Mouse (Mus musculus) spleen, embryonic (tissue): ENCODE measurements around the gene Rplp2.
"Not testable (repeated sequence)": the region's sequence is repeated elsewhere in the genome, so short reads cannot be mapped to it uniquely, and the experiment has no call there.

Source experiments
- CTCF ChIA-PET: fragments of 350-600 bp; sonication (Branson Sonifier 250); formaldehyde crosslinking; loops from one replicate; lab custom pipeline; 2022; lab: Charles Lee

Gene Rplp2

DNA sequence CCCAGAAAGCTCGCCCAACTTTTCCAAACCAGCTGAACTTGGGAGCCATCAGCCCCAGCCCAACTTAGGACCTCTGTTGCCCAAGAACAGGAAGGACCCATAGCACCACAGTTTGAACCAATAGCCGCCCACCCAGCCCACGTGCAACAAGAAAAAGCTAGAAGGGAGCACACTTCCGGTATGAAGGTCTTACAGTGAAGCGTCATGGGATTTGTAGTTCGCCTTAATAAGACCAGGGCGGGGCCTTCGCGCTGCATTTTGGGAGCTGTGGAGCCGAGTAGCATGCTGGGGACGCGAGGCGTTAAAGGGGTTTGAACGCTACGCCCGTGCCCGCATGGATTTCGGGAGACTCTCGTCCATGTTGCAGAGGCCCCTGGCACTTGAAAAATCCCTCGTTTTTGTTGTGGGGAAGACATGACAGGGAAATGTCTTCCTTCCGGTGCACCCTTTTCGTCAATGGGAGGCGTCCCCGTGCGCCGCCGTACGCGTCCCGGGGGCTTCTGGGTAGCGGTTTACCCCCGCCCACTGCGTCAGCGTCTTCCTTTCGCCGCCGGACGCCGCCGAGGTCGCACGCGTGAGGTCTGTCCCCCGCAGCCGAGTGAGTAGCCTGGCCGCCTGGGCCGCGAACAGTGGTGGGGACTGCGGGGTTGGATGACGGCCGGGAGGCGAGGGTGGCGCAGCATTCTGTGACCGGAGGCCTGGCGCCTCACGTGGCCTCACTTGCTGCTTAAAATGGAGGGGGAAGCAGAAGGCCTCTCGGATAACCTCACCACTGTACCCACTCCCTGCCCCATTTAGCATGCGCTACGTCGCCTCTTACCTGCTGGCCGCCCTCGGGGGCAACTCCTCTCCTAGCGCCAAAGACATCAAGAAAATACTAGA lies at the start of gene Rplp2:
Gene Rplp2 (plus strand): TSS at position 261 of the 882 bp plus-strand sequence.
- CTCF ChIA-PET, result interaction anchor here (0.6 to 1.6 kb wide), 6 partner anchors 9 to 1017 kb away, joined by 3 to 4 read pairs (median 4); no protein-coding TSS in a partner anchor

DNA sequence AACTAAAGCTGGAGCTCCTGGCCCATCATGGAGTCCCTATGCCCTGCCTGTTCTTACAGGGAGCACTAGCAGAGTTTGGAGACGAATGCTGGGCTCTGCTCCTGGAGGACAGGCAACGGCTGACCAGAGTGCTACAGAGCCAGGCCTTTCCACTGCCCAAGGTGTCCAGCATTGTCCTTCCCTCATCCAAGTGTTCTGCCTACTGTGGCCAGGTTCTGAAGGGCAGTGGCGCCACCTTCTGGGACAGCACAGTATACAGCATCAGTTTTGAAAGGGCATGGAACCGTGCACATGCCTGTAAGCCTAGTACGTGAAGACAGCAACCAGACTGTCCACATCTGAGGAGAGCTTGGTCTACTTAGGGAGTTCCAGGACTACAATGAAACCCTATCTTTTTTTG lies 43.9 kb upstream of the Rplp2 start:
- CTCF ChIA-PET, result interaction anchor here (0.6 to 0.7 kb wide), 3 partner anchors 17 to 79 kb away, joined by 3 to 12 read pairs (median 4); no protein-coding TSS in a partner anchor

DNA sequence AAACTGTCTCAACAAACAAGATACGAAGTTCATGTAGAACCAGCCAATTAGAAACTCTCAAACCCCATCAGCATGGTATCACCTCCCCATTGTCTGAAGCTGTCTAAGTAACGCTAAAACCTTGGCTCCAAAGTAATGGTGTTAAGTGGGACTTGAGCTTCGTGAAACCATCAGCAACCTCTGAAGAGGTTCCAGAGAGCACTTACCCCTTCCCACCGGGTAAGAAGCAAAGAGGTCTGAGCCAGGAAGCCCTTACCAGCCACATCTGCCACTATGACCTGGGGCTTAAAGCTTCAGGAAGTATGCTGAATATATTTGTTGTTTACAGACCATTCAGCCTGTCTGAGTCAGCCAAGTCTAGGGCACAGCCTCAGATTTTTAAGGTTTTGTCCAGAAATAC lies 41.7 kb upstream of the Rplp2 start:
- CTCF ChIA-PET, result interaction anchor here (0.5 to 0.7 kb wide), 2 partner anchors 13 to 45 kb away, joined by 3 read pairs; no protein-coding TSS in a partner anchor

DNA sequence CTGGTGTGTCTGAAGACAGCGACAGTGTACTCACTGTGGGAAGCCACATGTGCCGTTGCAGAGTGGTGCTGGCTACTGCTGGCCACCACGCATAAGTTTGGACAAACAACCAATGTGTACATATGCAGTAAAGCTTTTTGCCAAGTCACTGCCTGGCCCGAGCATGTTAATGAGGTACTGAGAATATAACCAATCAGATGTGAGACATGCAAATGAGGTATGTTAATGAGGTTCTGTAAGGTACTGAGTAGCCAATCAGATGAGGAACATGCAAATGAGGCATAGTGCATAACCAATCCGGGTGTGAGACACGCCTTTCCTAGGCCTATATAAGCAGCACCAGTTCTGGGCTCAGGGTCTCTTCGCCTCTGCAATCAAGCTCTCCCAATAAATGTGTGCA lies 39.5 kb upstream of the Rplp2 start:
- CTCF ChIA-PET, result not testable (repeated sequence)

DNA sequence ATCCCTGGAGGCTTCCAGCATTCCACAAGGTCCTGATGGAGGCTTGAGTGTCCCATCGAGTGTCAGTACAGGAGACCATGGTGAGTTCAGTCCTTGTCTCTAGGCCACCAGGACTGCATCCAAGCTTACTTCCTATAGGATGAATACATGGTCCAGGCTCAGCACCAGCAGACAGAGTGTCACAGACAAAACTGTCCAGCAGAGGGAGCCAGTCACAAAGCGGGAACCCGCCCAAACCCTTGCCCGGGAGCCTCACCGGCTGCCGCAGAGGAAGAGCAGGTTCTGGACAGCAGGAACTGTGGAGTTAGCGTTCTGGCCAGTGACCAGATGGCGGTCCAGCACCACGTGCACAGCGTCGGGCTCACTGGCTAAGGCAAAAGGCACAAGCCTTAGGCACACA lies 38.3 kb upstream of the Rplp2 start:
- CTCF ChIA-PET, result interaction anchor here (0.6 to 0.7 kb wide), 3 partner anchors 16 to 378 kb away, joined by 3 to 11 read pairs (median 3); partner anchors contain the start of gene Taldo1

DNA sequence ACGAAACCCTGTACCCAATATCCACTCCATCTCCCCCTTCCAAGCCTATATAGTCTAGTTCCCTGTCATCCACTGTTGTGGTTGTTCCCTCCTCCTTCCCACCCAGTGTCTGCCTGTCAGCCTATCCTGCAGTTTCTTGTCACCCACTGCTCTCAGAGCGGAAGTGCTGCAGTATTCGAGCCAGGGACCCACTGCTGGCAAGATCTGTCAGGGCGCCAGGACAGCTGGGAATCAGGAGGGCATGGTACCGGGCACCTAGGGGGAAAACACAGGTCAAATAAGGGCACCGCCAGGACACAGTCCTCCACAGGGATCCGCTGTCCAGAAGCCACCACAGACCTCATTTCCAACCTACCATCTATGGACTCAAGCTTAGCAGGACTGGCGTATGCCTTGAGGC lies 36.5 kb upstream of the Rplp2 start:
- CTCF ChIA-PET, result interaction anchor here (0.6 kb wide), 1 partner anchor 36 kb away, joined by 3 read pairs; the partner anchor contains the start of gene Rplp2

DNA sequence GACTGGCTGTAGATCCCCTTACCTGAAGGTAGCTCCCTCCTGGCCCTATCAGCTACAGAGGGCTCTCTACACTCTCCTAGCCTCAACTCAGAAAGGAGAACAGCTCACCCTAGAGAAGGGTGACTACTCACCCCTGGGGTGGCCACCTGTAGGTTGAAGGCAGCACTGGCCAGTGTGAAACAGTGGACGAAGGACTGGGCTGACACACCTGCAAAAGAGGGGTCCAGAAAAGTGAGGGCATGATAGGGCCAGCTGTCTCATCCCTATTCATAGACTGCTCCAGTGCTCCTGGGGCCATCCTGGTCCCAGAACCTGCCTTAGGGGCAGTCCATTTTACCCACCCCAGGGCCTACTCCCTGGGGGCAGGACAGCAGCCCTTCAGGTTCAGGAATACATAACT lies 35.5 kb upstream of the Rplp2 start:
- CTCF ChIA-PET, result no interaction called here

DNA sequence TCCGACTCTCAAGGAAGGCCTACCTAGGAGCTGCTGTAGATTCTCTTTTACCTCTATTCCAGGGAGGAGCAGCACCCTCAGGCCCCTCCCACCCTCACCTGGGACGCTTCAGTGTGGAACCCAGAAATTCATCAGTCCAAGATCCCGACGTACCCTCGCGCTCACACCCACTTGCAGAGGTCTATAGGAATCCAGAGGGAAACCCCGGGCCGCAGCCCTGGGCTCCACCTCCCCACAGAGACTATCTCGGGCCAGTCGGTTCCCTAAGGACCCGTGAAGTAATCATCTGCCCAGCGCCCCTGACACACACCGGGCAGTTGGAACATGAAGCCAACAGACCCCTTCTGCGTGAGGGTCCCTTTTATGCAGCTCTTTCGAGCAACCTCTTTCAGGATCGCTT lies 33.8 kb upstream of the Rplp2 start:
- CTCF ChIA-PET, result interaction anchor here (0.6 to 0.8 kb wide), 2 partner anchors 25 to 49 kb away, joined by 3 to 8 read pairs; no protein-coding TSS in a partner anchor

DNA sequence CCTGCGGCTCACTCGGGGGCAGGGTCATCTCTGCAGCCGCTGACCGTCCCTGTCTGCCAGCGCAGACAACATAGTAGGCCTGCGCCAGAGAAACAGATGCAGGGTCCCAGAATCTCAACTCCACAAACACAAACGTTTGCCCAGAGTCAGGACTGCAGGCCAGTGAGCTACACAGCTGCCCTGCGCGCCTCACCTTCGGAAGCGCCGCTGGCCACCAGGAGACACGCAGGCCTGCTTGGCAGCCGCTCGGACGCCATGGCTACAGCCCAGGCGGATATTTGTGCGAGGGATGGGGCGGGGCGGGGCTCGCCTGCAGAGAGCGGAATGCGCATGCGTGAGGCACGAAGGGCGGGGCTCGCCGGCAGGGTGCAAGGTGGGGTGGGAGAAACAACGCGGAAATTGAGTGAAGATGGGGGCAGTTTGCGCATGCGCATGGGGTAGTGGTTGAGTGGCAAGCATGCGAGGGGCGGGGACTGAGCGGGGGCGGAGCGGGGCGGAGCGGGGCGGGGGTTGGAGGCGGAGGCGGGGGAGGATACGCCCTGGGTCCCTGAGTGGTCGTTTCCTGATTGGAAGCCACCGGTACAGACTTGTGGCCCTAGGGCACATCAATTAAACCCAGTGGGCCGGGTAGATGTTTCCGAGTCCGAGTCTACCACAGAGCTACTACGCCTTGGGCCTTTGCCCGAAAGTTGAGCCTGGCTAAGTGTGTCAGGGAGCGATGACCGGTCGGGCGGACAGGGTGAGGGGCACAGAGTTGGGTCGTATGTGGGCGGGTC lies 33.2 kb upstream of the Rplp2 start, which contains the start of gene Gatd1:
Gene Gatd1 (minus strand): TSS at position 328 of the 776 bp plus-strand sequence.
- CTCF ChIA-PET, result no interaction called here

DNA sequence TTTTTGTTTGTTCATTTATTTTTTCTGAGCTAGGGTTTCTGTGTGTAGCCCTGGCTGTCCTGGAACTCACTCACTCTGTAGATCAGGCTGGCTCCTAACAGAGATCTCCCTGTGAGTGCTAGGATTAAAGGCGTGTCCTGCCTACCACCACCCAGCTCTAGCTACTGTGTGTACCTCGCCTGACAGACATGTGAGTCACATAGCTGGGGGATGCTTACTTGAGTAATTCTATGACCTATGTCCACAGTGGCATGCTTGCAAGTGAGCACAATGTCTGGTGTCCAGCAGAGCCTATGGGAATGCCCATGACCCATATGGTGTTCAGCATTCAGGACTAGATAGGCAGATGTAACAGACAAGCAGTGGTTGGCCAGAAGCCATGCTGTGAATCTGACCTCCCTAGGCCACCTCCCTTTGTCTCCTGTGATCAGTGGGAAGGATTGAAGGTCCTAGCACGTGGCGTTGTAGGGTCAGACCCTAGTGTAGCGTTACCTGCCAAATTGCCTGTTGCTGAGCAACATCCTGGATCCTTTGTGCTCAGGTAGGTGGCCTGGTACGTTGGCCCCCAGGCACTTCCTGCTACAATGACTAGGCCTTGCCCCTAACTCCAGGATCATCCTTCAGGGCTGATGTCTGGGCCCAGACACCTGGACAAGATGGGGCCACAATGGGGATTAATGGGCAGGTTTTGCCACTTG lies 30.9 kb upstream of the Rplp2 start:
- CTCF ChIA-PET, result no interaction called here

DNA sequence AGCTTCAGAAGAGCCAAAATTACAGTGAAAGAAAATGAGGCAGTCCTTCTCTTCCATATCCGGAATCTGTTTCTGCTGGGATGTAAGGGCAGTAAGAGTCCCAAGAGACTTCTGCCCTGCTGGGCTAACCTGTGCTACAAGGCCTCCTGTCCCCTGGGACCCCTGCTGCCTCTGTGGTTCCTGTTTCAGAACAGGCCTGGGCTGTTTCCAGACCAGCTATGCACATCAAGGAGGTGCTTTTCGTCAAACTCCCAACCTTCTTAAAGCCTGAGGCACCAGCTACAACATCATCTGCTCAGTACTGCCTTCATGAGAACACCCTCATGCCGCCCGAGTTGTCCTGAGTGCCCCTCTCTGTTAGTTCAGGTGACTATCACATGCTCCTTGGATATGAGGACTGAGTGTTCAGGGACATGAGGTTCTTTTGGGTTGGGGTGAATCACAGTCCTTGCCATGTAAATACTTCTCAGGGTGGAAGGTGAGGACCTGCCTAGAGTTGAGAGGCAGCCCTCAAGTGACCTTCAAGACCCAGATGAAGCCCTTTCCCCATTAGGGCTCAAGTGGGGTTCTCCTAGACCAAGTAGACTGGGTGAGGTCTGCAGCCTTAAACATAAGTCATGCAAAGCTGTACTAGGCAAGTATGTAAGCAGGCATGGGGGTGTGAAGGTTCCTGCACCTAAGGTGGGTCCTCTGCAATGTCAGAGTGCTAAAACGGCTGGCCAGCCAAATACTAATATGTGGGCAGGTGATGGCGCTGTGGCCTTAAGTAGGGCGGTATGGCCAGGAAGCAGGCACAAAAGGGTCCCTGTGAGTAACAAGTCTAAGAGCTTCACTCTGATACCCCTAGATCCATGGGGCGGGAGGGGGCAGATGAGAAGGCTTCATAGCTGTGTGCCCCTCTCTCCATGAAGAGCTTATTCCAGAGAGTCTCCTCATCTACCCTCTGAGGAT lies 29.2 kb upstream of the Rplp2 start:
- CTCF ChIA-PET, result interaction anchor here (0.5 kb wide), 1 partner anchor 13 kb away, joined by 3 read pairs; no protein-coding TSS in a partner anchor

DNA sequence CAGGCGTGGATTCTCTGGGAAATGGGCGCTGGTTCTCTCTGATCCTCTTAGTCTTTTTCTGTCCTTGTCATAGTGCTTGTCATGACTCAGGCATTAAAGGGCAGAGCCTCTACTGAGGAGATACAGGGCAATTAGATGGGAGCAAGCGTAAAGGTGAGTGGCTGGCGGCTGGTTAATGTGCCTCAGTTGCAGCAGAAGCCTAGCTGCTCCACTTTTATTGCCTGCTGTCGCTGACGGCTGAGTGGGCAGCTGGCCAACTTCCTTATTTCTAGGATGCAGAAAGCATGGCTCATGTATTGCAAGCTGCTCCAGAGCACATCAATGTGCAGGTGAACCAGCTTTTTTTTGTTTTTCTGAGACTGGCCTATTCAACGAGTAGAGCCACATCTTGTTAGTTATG lies 28.2 kb upstream of the Rplp2 start:
- CTCF ChIA-PET, result no interaction called here

DNA sequence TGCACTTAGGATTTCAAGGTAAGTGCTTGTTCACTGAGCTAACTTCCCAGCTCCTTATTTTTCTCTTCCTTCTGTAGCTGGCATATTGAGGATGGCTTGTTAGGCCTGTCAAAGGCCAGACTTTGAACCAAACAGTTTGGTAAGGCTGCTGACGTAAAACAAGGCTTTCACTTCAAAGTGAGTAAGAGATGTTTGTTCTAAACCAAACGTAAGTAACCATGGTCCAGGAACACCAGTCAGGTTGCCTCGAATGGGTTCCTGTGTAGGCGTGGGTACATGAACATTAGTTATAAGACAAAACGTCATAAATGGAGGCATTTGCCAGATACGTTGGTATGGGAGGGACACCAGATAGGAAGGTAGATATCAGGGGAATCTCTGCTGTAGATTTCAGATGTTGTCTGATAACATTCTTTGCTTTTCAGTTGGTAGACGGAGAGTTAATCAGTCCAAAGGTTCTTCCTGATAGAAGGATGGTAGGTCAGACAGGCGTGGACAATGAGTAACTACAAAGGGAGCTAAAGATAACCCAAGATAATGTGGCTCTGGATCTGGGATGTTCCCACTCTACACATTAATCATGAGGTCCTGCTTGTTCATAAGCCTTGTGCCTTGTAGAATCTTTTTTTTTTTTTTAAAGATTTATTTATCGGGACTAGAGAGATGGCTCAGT lies 27.0 kb upstream of the Rplp2 start:
- CTCF ChIA-PET, result no interaction called here

DNA sequence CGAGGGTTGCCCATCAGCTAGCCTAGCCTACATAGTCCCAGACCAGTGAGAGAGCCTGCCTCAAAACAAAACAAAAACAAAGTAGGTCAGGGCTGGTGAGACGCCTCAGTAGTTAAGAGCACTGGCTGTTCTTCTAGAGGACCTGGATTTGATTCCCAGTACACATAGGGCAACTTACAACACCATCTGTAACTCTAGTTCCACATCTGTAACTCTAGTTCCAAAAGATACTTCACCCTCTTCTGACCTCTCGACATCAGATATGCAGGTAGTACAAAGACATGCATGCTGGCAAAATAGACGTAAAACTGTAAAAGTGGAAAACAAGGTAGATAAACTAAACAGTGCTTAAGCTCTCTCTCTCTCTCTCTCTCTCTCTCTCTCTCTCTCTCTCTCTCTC lies 23.4 kb upstream of the Rplp2 start:
- CTCF ChIA-PET, result no interaction called here

DNA sequence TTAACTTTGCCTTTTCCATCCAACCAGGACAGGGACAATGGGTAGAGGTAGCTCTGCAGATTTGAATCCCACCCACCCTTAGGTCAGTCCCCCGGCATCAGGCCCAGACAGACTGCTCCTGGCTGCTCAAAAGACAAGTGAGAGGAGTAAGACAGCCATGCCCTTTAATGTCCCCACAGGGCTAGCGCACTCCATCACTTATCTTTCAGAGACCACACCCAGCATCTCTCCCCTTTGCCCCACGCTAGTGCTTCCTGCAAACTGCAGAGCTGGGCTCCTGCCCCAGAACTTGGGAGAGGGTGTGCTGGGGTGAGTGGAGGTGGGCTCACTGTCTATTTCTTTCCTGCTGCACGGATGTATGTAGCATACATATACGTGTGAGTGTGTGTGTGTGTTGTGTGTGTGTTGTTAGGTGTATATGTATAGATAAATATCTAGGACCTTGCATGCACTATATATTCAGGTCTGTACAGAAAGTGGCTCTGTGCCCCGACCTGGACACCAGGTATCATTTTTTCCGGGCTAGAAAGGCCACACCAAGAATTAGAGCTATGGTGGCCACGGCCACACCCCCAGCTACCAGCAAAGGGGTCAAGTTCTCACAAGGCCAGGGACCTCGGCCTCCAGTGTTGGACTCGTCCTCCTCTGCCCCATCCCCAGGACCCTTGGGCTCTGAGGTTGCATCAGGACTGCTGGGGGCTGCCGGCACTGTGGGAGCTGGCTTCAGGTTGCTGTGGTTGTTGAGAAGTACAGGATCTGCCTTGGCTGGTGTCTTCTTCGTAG lies 20.0 kb upstream of the Rplp2 start:
- CTCF ChIA-PET, result no interaction called here

DNA sequence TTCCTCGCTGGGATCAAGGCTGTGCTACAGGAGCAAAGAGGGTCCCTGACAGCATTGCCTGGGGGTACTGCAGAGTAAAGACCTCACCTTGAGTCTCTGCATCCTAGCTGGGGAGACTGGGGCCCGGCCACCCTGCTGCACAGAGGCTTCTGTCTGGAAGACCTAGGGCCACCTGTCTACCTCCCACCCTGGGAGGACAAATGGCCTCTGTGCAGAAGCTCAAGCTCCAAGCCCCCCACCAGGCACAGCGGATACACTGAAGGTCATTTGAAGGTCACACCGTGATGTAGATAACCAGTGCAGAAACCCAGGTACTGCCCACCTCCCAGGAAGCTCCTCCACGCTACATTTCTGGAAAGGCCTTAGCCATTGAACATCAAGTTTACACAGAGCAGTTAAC lies 18.5 kb upstream of the Rplp2 start:
- CTCF ChIA-PET, result interaction anchor here (0.6 kb wide), 1 partner anchor 16 kb away, joined by 3 read pairs; no protein-coding TSS in a partner anchor

DNA sequence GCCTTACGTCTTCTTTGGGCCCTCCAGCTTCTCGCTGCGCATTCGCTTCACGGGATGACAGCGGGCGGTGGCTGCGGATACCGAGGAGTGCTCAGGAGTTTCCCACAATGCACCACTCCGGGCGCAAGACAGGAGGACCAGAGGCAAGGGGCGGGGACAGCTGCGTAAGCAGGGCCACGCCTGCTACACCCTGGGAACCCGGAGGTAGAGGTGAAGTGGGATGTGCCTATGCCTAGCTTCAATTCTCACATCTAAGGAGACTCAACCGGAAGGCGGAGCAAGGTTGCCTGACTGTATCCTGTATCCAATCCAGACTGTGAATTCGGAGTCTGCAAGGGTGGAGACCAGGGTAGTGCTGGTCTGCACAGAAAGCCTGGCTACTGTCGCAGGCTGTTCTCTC lies 17.9 kb upstream of the Rplp2 start, which contains the start of gene Cend1:
Gene Cend1 (minus strand): TSS at position 182 of the 400 bp plus-strand sequence.
- CTCF ChIA-PET, result interaction anchor here (0.6 kb wide), 1 partner anchor 16 kb away, joined by 3 read pairs; no protein-coding TSS in a partner anchor

DNA sequence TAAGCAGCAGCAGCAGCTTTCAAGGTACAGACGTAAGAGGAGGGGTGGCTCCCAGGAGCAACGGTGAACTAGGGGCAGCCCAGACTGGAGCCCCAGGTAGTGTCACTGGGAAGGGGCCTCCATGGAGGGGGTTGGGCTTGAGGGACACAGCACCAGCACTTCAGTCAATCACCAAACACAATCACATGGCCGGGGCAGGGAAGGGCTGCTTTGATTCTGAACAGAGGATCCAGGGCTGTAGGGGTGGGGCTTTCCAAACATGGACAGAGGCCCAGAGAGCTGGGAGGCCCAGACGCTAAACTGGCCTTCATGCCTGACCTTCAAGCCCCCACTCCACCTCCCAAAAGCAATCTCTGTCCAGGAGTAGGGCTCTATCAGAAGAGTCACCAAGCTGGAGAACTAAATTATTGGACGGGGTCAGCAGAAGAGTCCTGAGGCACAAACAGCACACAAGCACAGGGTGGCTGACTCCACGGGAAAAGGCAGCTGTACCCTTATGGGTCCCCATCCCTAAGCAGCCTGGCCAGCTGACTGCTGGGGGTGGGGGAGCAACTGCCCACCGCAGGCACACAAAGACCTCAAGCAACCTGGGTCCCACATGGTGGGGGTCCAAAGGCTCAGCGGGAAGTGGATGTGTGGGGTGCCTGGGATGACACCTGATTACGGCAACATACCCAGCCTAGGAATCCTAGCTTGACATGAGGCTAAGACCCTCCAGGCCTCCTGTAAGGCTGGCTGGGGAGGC lies 17.2 kb upstream of the Rplp2 start:
- CTCF ChIA-PET, result no interaction called here
